Mouse (Mus musculus) cerebellum, adult 9-11 months (tissue): ENCODE results near the gene Socs5.
A peak's percentile ranks its signal among the peaks of the same experiment; 100 is the strongest.

Experiments used
- DNase-seq: peaks from one replicate; pipeline ENCODE4 v3.0.0; 2022

Gene Socs5

GRCm38 (mm10) chr17:87108507-87109292 is 1.2 kb downstream of the Socs5 start:
- peak; percentile 14 for DNase-seq

GRCm38 (mm10) chr17:87109504-87109903 is 2.0 kb downstream of the Socs5 start:
- DNase-seq, result peak; percentile 6

- DNase-seq, result no peak
Measured at GRCm38 (mm10) chr17:87112852-87113592, 5.5 kb downstream of the Socs5 start.

- no peak for DNase-seq
Measured at GRCm38 (mm10) chr17:87115615-87116014, 8.1 kb downstream of the Socs5 start.

- no peak for DNase-seq
Measured at GRCm38 (mm10) chr17:87118966-87119526, 11.6 kb downstream of the Socs5 start.

GRCm38 (mm10) chr17:87125344-87125743 is 17.9 kb downstream of the Socs5 start:
- DNase-seq, result no peak

- no peak for DNase-seq
Measured at GRCm38 (mm10) chr17:87132258-87132657, 24.8 kb downstream of the Socs5 start.

- no peak for DNase-seq
Measured at GRCm38 (mm10) chr17:87133823-87134222, 26.3 kb downstream of the Socs5 start.

- DNase-seq, result no peak
Measured at GRCm38 (mm10) chr17:87134631-87135030, 27.2 kb downstream of the Socs5 start.

GRCm38 (mm10) chr17:87135741-87136140 is 28.3 kb downstream of the Socs5 start:
- no peak for DNase-seq

- no peak for DNase-seq
Measured at GRCm38 (mm10) chr17:87141188-87141935, 33.9 kb downstream of the Socs5 start.

- DNase-seq, result peak; percentile 15
Measured at GRCm38 (mm10) chr17:87142271-87142670, 34.8 kb downstream of the Socs5 start.

GRCm38 (mm10) chr17:87143186-87143585 is 35.7 kb downstream of the Socs5 start:
- no peak for DNase-seq

GRCm38 (mm10) chr17:87146415-87147021 is 39.0 kb downstream of the Socs5 start:
- no peak for DNase-seq

- no peak for DNase-seq
Measured at GRCm38 (mm10) chr17:87149762-87150161, 42.3 kb downstream of the Socs5 start.

GRCm38 (mm10) chr17:87152984-87153383 is 45.5 kb downstream of the Socs5 start:
- no peak for DNase-seq

GRCm38 (mm10) chr17:87155664-87156063 is 48.2 kb downstream of the Socs5 start:
- DNase-seq, result no peak

GRCm38 (mm10) chr17:87157739-87158138 is 50.3 kb downstream of the Socs5 start:
- no peak for DNase-seq

GRCm38 (mm10) chr17:87158597-87158996 is 51.1 kb downstream of the Socs5 start:
- no peak for DNase-seq

GRCm38 (mm10) chr17:87160270-87160669 is 52.8 kb downstream of the Socs5 start:
- no peak for DNase-seq

- DNase-seq, result no peak
Measured at GRCm38 (mm10) chr17:87164312-87164922, 56.9 kb downstream of the Socs5 start.

GRCm38 (mm10) chr17:87167407-87167806 is 59.9 kb downstream of the Socs5 start:
- DNase-seq, result no peak
